ENCODE assay signal across 8 mouse cellular contexts in the genomic region with DNA sequence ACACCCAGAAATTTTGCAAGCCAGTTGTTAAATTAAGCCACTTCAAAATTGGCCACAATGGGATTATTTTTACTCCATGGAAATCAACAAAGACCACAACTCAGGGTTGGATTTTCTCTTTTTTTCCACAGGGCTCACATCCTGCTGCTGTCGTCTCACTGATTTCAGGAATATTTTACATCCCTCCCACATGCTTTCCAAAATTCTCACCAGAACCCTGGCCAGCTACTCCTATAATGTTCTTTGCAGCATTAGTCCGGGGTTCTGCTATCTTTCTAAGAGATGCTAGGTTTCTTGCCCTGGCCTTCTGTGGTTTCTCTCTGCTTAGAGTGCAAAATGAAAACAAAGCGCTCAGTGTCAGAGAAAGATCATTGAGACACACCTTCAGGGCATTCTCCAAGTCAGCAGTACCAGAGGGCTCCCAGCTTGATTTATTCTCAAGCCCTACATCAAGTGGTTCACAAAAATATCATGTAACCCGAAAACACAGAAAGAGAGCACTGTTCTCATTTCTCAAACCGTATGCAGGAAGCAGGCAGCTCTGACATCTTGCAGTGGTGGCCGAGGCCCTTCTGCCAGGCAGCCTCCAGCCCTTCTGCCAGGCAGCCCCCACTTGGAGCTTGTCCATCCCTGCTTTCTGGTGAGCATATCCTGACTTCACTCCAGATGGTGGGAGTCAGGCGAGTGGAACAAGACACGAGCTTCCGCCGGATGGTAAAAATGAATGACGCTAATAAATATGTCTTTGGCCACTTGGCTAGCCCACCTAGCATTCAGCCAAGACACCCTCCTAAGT.
DNase-seq lines count a peak whose midpoint lies in the region; ATAC-seq lines count a peak whose summit lies in the region.

No protein-coding gene starts in this region.

- H3K27me3 ChIP-seq in kidney, embryonic 15.5 days = no peaks in the 10 kb centered on the region
- no peaks in the 10 kb centered on the region for H3K27me3 ChIP-seq in kidney, embryonic 14.5 days (ENCODE audit: control insufficient read depth, insufficient read depth, low read length)
- H3K27me3 ChIP-seq in hindbrain, embryonic 14.5 days (ENCODE audit: control insufficient read depth, insufficient read depth, low read length) = no peaks in the 10 kb centered on the region
- H3K27me3 ChIP-seq in limb, embryonic 12.5 days = no peaks in the 10 kb centered on the region

- peaks cover 23% of the 10 kb centered on the region for H3K4me1 ChIP-seq in kidney, embryonic 15.5 days
- H3K4me1 ChIP-seq in kidney, embryonic 14.5 days (ENCODE audit: control insufficient read depth, insufficient read depth, low read length) = peaks cover 3% of the 10 kb centered on the region; the same call in 1 of the 2 replicates
- H3K4me1 ChIP-seq in hindbrain, embryonic 14.5 days (replicated peaks; ENCODE audit: control insufficient read depth, insufficient read depth, low read length) = peaks cover 13% of the 10 kb centered on the region; the same call in 1 of the 2 replicates
- H3K4me1 ChIP-seq in limb, embryonic 12.5 days (replicated peaks) = peaks cover 30% of the 10 kb centered on the region

- no peak overlapping the region for H3K9ac ChIP-seq in kidney, embryonic 15.5 days
- no peak overlapping the region for H3K9ac ChIP-seq in kidney, embryonic 14.5 days (ENCODE audit: low read depth, low read length)
- no peak overlapping the region for H3K9ac ChIP-seq in hindbrain, embryonic 14.5 days
- no peak overlapping the region for H3K9ac ChIP-seq in limb, embryonic 12.5 days (replicated peaks)

- ATAC-seq in kidney, embryonic 15.5 days (replicated peaks; ENCODE audit: low FRiP score) = peak; percentile 46; the same call in 1 of the 2 replicates
- no peak for ATAC-seq in kidney, embryonic 14.5 days (ENCODE audit: low FRiP score, low TSS enrichment)
- peak; percentile 72 for ATAC-seq in hindbrain, embryonic 14.5 days (ENCODE audit: low FRiP score)
- ATAC-seq in limb, embryonic 12.5 days (ENCODE audit: insufficient number of reproducible peaks, insufficient read depth, low FRiP score, low TSS enrichment, low read depth) = no peak

- H3K4me3 ChIP-seq in kidney, embryonic 15.5 days (replicated peaks) = no peak overlapping the region
- H3K4me3 ChIP-seq in kidney, embryonic 14.5 days (ENCODE audit: low read length) = no peak overlapping the region
- H3K4me3 ChIP-seq in hindbrain, embryonic 14.5 days (replicated peaks; ENCODE audit: low read length) = no peak overlapping the region
- no peak overlapping the region for H3K4me3 ChIP-seq in limb, embryonic 12.5 days (replicated peaks)

- no peaks in the 10 kb centered on the region for H3K9me3 ChIP-seq in kidney, embryonic 15.5 days (replicated peaks)
- H3K9me3 ChIP-seq in kidney, embryonic 14.5 days (ENCODE audit: control insufficient read depth, low read length) = no peaks in the 10 kb centered on the region
- H3K9me3 ChIP-seq in hindbrain, embryonic 14.5 days (ENCODE audit: control insufficient read depth, low read length) = no peaks in the 10 kb centered on the region
- no peaks in the 10 kb centered on the region for H3K9me3 ChIP-seq in limb, embryonic 12.5 days

- H3K36me3 ChIP-seq in kidney, embryonic 15.5 days = no peaks in the 10 kb centered on the region
- H3K36me3 ChIP-seq in kidney, embryonic 14.5 days (ENCODE audit: control insufficient read depth, insufficient read depth, low read length) = no peaks in the 10 kb centered on the region
- H3K36me3 ChIP-seq in hindbrain, embryonic 14.5 days (replicated peaks; ENCODE audit: control insufficient read depth, insufficient read depth) = no peaks in the 10 kb centered on the region
- H3K36me3 ChIP-seq in limb, embryonic 12.5 days = no peaks in the 10 kb centered on the region

- 20% methylated on average over 11 of the region's 11 CpGs for WGBS in kidney, embryonic 15.5 days
- WGBS in kidney, embryonic 14.5 days = 22% methylated on average over 11 of the region's 11 CpGs
- 58% methylated on average over 11 of the region's 11 CpGs for WGBS in hindbrain, embryonic 14.5 days
- WGBS in limb, embryonic 12.5 days = 28% methylated on average over 11 of the region's 11 CpGs

- no peak overlapping the region for H3K27ac ChIP-seq in kidney, embryonic 15.5 days
- H3K27ac ChIP-seq in kidney, embryonic 14.5 days (ENCODE audit: low read depth, low read length) = no peak overlapping the region
- peak overlapping the region; percentile 52 for H3K27ac ChIP-seq in hindbrain, embryonic 14.5 days
- H3K27ac ChIP-seq in limb, embryonic 12.5 days = peak overlapping the region; percentile 32; the same call in 1 of the 2 replicates

- peak; percentile 83 to 86 for DNase-seq in cerebellum, postnatal 25 days
- DNase-seq in hindbrain, embryonic 14.5 days (ENCODE audit: low spot score) = peak; percentile 35
- DNase-seq in telencephalon, adult 2 months (ENCODE audit: low read depth, low spot score) = peak; percentile 69
- DNase-seq in spleen, postnatal 14 days (ENCODE audit: low spot score in 2 of 2) = no peak
- no peak for DNase-seq in lung, postnatal 4 days

- H3K4me2 ChIP-seq in kidney, embryonic 15.5 days = peak overlapping the region; percentile 15; the same call in 1 of the 2 replicates
- no peak overlapping the region for H3K4me2 ChIP-seq in kidney, embryonic 14.5 days (replicated peaks; ENCODE audit: low read depth, low read length)
- H3K4me2 ChIP-seq in hindbrain, embryonic 14.5 days (replicated peaks) = no peak overlapping the region
- no peak overlapping the region for H3K4me2 ChIP-seq in limb, embryonic 12.5 days

Comparison
In these comparisons a context has a peak if more than half of its experiments do, and no peak if none do; other contexts are left out.
1. ATAC-seq: peak in kidney, embryonic 15.5 days (single experiment) and hindbrain, embryonic 14.5 days (single experiment); none in kidney, embryonic 14.5 days (single experiment) and limb, embryonic 12.5 days (single experiment).
2. H3K27ac ChIP-seq: peak in hindbrain, embryonic 14.5 days (single experiment) and limb, embryonic 12.5 days (single experiment); none in kidney, embryonic 15.5 days (single experiment) and kidney, embryonic 14.5 days (single experiment).
3. DNase-seq: peak in cerebellum, postnatal 25 days (2 of 2), hindbrain, embryonic 14.5 days (single experiment) and telencephalon, adult 2 months (single experiment); none in spleen, postnatal 14 days (0 of 2) and lung, postnatal 4 days (0 of 2).